Mouse (Mus musculus): Measurements from ENCODE around the gene Lrrc8c. TPM values are rescaled to one million over a fixed set of nuclear protein-coding genes. Genes with fewer than 3 reads are reported as not detected.
A peak's percentile ranks its signal among the peaks of the same experiment; 100 is the strongest.

Gene Lrrc8c
- polyA plus RNA-seq, 1 experiment from 2014 or later: 13.9 TPM

- 71% methylated on average over 12 of the region's 12 CpGs for WGBS
- Histone ChIP-seq H3K27me3 (ENCODE audit: low read depth, poor library complexity, severe bottlenecking) (peaks cover 11% of the 10 kb centered on the region), H3K4me1 (peaks cover 14% of the 10 kb centered on the region), H3K4me3 (no peak overlapping the region), H3K27ac (replicated peaks) (peak overlapping the region; percentile 53), H3K36me3 (no peaks in the 10 kb centered on the region), H3K9me3 (replicated peaks) (no peaks in the 10 kb centered on the region)
- DNase-seq (ENCODE audit: low spot score): no peak
Measured at GRCm38 (mm10) chr5:105655100-105655734, 136.0 kb downstream of the Lrrc8c start.

DNA sequence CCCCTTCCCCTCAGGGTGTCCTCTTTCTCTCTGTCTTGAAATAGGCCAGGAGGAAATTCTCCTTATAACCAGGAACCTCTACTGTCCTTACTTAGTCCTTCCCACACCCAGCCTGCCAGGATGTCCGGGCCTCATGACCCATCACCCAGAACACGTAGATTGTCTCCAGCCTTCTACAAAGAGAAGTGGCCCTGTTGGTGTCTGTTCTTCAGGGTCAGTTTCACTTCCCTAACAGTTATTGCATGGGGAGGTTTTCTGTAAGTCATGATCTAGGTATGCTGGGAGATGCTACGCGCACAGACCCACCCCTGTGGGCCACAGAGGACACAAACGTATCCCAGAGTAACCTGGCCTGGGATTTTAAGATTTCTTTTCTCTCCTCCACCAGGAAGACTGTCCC lies 142.7 kb downstream of the Lrrc8c start:
- DNase-seq (ENCODE audit: low spot score): no peak

More for the DNA sequence above, 142.7 kb downstream of the Lrrc8c start:
- Histone ChIP-seq H3K36me3 (no peaks in the 10 kb centered on the region), H3K27me3 (ENCODE audit: low read depth, poor library complexity, severe bottlenecking) (no peaks in the 10 kb centered on the region), H3K27ac (replicated peaks) (no peak overlapping the region), H3K4me3 (no peak overlapping the region), H3K4me1 (no peaks in the 10 kb centered on the region), H3K9me3 (replicated peaks) (no peaks in the 10 kb centered on the region)
- 85% methylated on average over 5 of the region's 5 CpGs for WGBS

Other genes starting within 250 kb of the Lrrc8c start
- gene Gm43302, start 225.7 kb upstream of the Lrrc8c start, polyA plus RNA-seq (2016; fragmentation: Nextera tagmentation; extraction: Ambion mirVana): 0.10 TPM in 1 of 2 replicates, not detected in the other
- 0.17 and 0.30 TPM in 2 replicates for gene Gbp6, start 225.7 kb upstream of the Lrrc8c start, polyA plus RNA-seq (2016; fragmentation: Nextera tagmentation; extraction: Ambion mirVana)
- 6.9 and 9.5 TPM in 2 replicates for gene Lrrc8b, start 103.6 kb upstream of the Lrrc8c start, polyA plus RNA-seq (2016; fragmentation: Nextera tagmentation; extraction: Ambion mirVana)
- 20.7 and 24.1 TPM in 2 replicates for gene Lrrc8d, start 180.6 kb downstream of the Lrrc8c start, polyA plus RNA-seq (2016; fragmentation: Nextera tagmentation; extraction: Ambion mirVana)